Mouse (Mus musculus): ENCODE data around the gene Gm45062.
"Not testable (repeated sequence)": the region's sequence is repeated elsewhere in the genome, so short reads cannot be mapped to it uniquely, and the experiment has no call there.

Gm45062 gene

GRCm38 (mm10) chr6:8509551-8509950 is 250.3 kb downstream of the Gm45062 start, which contains the start of gene Glcci1:
TSS of gene Glcci1 (plus strand) at chr6:8509600.
- peak; percentile 40 for DNase-seq (ENCODE audit: low spot score)

- DNase-seq (ENCODE audit: low spot score), result no peak
Measured at GRCm38 (mm10) chr6:8509961-8510863, 251.0 kb downstream of the Gm45062 start.

- DNase-seq (ENCODE audit: low spot score), result no peak
Measured at GRCm38 (mm10) chr6:8510864-8511428, 251.7 kb downstream of the Gm45062 start.

- DNase-seq (ENCODE audit: low spot score), result no peak
Measured at GRCm38 (mm10) chr6:8511447-8511846, 252.2 kb downstream of the Gm45062 start.

GRCm38 (mm10) chr6:8512416-8512815 is 253.2 kb downstream of the Gm45062 start:
- DNase-seq (ENCODE audit: low spot score), result no peak

- no peak for DNase-seq (ENCODE audit: low spot score)
Measured at GRCm38 (mm10) chr6:8519687-8520086, 260.4 kb downstream of the Gm45062 start.

- DNase-seq (ENCODE audit: low spot score), result no peak
Measured at GRCm38 (mm10) chr6:8521231-8521630, 262.0 kb downstream of the Gm45062 start.

- no peak for DNase-seq (ENCODE audit: low spot score)
Measured at GRCm38 (mm10) chr6:8524717-8525116, 265.5 kb downstream of the Gm45062 start.

- DNase-seq (ENCODE audit: low spot score), result no peak
Measured at GRCm38 (mm10) chr6:8531104-8531894, 272.0 kb downstream of the Gm45062 start.

GRCm38 (mm10) chr6:8536944-8537343 is 277.7 kb downstream of the Gm45062 start:
- no peak for DNase-seq (ENCODE audit: low spot score)

GRCm38 (mm10) chr6:8541531-8541930 is 282.3 kb downstream of the Gm45062 start:
- not testable (repeated sequence) for DNase-seq (ENCODE audit: low spot score)

- no peak for DNase-seq (ENCODE audit: low spot score)
Measured at GRCm38 (mm10) chr6:8544822-8545221, 285.6 kb downstream of the Gm45062 start.

- DNase-seq (ENCODE audit: low spot score), result no peak
Measured at GRCm38 (mm10) chr6:8545780-8546179, 286.5 kb downstream of the Gm45062 start.

- no peak for DNase-seq (ENCODE audit: low spot score)
Measured at GRCm38 (mm10) chr6:8551155-8551554, 291.9 kb downstream of the Gm45062 start.

- no peak for DNase-seq (ENCODE audit: low spot score)
Measured at GRCm38 (mm10) chr6:8556849-8557571, 297.8 kb downstream of the Gm45062 start.

- DNase-seq (ENCODE audit: low spot score), result no peak
Measured at GRCm38 (mm10) chr6:8560682-8561081, 301.4 kb downstream of the Gm45062 start.

GRCm38 (mm10) chr6:8582377-8582776 is 323.1 kb downstream of the Gm45062 start:
- DNase-seq (ENCODE audit: low spot score), result no peak

- no peak for DNase-seq (ENCODE audit: low spot score)
Measured at GRCm38 (mm10) chr6:8583892-8584291, 324.6 kb downstream of the Gm45062 start.

GRCm38 (mm10) chr6:8591665-8592064 is 332.4 kb downstream of the Gm45062 start:
- no peak for DNase-seq (ENCODE audit: low spot score)

GRCm38 (mm10) chr6:8617369-8617768 is 358.1 kb downstream of the Gm45062 start:
- DNase-seq (ENCODE audit: low spot score), result no peak

GRCm38 (mm10) chr6:8619582-8620350 is 360.5 kb downstream of the Gm45062 start:
- no peak for DNase-seq (ENCODE audit: low spot score)

Measured in left cerebral cortex, adult 11 months (tissue).